Mouse (Mus musculus) effector memory CD4-positive, alpha-beta T cell, adult 7 months (primary cell): ENCODE data around the gene Gm20765. TPM values are rescaled to one million over a fixed set of nuclear protein-coding genes. Genes with fewer than 3 reads are reported as not detected.

Experiments used
- polyA plus RNA-seq: library from polyadenylated mRNA; unstranded; fragments of 100-300 nt; shearing (Covaris generic); gene quantifications from one replicate; pipeline ENCODE4 v1.2.1, GENCODE M21; 2017

Gene Gm20765
- not detected for polyA plus RNA-seq

DNA sequence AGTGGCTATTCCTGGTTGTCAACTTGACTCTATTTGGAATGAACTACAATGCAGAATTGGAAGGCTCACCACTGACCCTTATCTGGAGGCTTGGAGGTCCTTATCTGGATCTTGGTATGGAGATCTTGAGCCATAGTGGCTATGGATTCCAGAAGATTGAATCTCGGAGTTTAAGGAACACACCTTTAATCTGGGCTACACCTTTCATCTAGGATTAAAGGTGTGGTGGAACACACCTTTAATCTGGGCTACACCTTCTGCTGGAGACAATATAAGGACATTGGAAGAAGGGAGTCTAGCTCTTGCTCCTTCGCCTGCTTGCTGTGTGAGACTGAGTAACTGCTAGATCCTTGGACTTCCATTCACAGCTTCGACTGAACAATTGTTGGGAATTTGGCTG is at the start of gene Gm20765:
Gene Gm20765, plus strand, starts transcription at position 301 of the 400 bp plus-strand sequence.

DNA sequence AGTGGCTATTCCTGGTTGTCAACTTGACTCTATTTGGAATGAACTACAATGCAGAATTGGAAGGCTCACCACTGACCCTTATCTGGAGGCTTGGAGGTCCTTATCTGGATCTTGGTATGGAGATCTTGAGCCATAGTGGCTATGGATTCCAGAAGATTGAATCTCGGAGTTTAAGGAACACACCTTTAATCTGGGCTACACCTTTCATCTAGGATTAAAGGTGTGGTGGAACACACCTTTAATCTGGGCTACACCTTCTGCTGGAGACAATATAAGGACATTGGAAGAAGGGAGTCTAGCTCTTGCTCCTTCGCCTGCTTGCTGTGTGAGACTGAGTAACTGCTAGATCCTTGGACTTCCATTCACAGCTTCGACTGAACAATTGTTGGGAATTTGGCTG is 42.6 kb upstream of the Gm20765 start, which contains the start of gene Gm21293:
Gene Gm21293, plus strand, starts transcription at position 301 of the 400 bp plus-strand sequence.

DNA sequence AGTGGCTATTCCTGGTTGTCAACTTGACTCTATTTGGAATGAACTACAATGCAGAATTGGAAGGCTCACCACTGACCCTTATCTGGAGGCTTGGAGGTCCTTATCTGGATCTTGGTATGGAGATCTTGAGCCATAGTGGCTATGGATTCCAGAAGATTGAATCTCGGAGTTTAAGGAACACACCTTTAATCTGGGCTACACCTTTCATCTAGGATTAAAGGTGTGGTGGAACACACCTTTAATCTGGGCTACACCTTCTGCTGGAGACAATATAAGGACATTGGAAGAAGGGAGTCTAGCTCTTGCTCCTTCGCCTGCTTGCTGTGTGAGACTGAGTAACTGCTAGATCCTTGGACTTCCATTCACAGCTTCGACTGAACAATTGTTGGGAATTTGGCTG is 34.1 kb upstream of the Gm20765 start, which contains the start of gene Gm6763:
Gene Gm6763, plus strand, starts transcription at position 301 of the 400 bp plus-strand sequence.

DNA sequence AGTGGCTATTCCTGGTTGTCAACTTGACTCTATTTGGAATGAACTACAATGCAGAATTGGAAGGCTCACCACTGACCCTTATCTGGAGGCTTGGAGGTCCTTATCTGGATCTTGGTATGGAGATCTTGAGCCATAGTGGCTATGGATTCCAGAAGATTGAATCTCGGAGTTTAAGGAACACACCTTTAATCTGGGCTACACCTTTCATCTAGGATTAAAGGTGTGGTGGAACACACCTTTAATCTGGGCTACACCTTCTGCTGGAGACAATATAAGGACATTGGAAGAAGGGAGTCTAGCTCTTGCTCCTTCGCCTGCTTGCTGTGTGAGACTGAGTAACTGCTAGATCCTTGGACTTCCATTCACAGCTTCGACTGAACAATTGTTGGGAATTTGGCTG is 25.6 kb upstream of the Gm20765 start, which contains the start of gene Gm8764:
Gene Gm8764, plus strand, starts transcription at position 301 of the 400 bp plus-strand sequence.

DNA sequence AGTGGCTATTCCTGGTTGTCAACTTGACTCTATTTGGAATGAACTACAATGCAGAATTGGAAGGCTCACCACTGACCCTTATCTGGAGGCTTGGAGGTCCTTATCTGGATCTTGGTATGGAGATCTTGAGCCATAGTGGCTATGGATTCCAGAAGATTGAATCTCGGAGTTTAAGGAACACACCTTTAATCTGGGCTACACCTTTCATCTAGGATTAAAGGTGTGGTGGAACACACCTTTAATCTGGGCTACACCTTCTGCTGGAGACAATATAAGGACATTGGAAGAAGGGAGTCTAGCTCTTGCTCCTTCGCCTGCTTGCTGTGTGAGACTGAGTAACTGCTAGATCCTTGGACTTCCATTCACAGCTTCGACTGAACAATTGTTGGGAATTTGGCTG is 17.1 kb upstream of the Gm20765 start, which contains the start of gene Gm21304:
Gene Gm21304, plus strand, starts transcription at position 301 of the 400 bp plus-strand sequence.

GRCm38 (mm10) chr10:104176724-104177123 is 8.6 kb upstream of the Gm20765 start, which contains the start of gene Gm21312:
Gene Gm21312, plus strand, starts transcription at chr10:104177024.

GRCm38 (mm10) chr10:104193742-104194141 is 8.4 kb downstream of the Gm20765 start, which contains the start of gene Gm4340:
Gene Gm4340, plus strand, starts transcription at chr10:104194042.

Other genes with a start within 250 kb of the Gm20765 start
- not detected for gene Gm21293, start 42.5 kb upstream of the Gm20765 start, polyA plus RNA-seq
- gene Gm6763, start 34.0 kb upstream of the Gm20765 start, polyA plus RNA-seq = not detected
- not detected for gene Gm8764, start 25.5 kb upstream of the Gm20765 start, polyA plus RNA-seq
- not detected for gene Gm21304, start 17.0 kb upstream of the Gm20765 start, polyA plus RNA-seq
- not detected for gene Gm21312, start 8.5 kb upstream of the Gm20765 start, polyA plus RNA-seq
- not detected for gene Gm4340, start 8.5 kb downstream of the Gm20765 start, polyA plus RNA-seq